Mouse (Mus musculus): Measurements from ENCODE around the gene Tex12.

- no peak for TF ChIP-seq CTCF (IDR thresholded peaks at IDR 0.05; ENCODE audit: low read depth)
- TF ChIP-seq EP300 (IDR thresholded peaks at IDR 0.05; ENCODE audit: low read depth) = no peak
Observed at GRCm38 (mm10) chr9:50590856-50591518, 29.9 kb upstream of the Tex12 start.

Data from heart, postnatal 0 days (tissue).